Mouse (Mus musculus) heart, embryonic 14.5 days (tissue): ENCODE results near the gene Tex46. TPM values are rescaled to one million over a fixed set of nuclear protein-coding genes. Genes with fewer than 3 reads are reported as not detected.

ENCODE experiments used
- ATAC-seq: fragments of 200-750 bp; cut with Nextera tagmentation; 2 replicates; pipeline ENCODE4 v1.8.0; 2017; ENCODE audit warnings: low read depth, moderate TSS enrichment; ENCODE audit not compliant: insufficient number of reproducible peaks, insufficient read depth, low FRiP score
- H3K27ac ChIP-seq, 2 experiments: fragments of 200-500 bp in 1 of 2; fragments of 300-500 bp in 1 of 2; sonication (generic) in 1 of 2; replicated peaks in 1 of 2; 2 replicates each; pipeline ENCODE4 v1.5.1; 2012 to 2014; ENCODE audit warnings: low read depth in 2 of 2, low read length in 2 of 2, control low read depth in 1 of 2, mild to moderate bottlenecking in 1 of 2, mixed read lengths in 1 of 2; ENCODE audit not compliant: control insufficient read depth in 1 of 2, insufficient read depth in 1 of 2
- H3K27me3 ChIP-seq: fragments of 300-500 bp; sonication (generic); 2 replicates; pipeline ENCODE4 v1.6.1; 2014; ENCODE audit warnings: mild to moderate bottlenecking, low read length, control low read depth; ENCODE audit not compliant: control insufficient read depth, insufficient read depth
- H3K36me3 ChIP-seq: fragments of 300-500 bp; sonication (generic); 2 replicates; pipeline ENCODE4 v1.6.1; 2014; ENCODE audit warnings: mild to moderate bottlenecking, control low read depth, low read length, mixed read lengths; ENCODE audit not compliant: control insufficient read depth, insufficient read depth
- H3K4me1 ChIP-seq, 2 experiments: fragments of 200-500 bp in 1 of 2; fragments of 300-500 bp in 1 of 2; sonication (generic) in 1 of 2; 2 replicates each; pipeline ENCODE4 v1.6.1; 2012 to 2014; ENCODE audit warnings: low read length in 2 of 2, control low read depth in 1 of 2, mixed read lengths in 1 of 2; ENCODE audit not compliant: control insufficient read depth in 2 of 2, insufficient read depth in 2 of 2
- H3K4me2 ChIP-seq: fragments of 300-500 bp; sonication (generic); 2 replicates; pipeline ENCODE4 v1.6.1; 2014; ENCODE audit warnings: mild to moderate bottlenecking, low read length
- H3K4me3 ChIP-seq, 2 experiments: fragments of 200-500 bp in 1 of 2; fragments of 300-500 bp in 1 of 2; sonication (generic) in 1 of 2; 2 replicates each; pipeline ENCODE4 v1.5.1; 2012 to 2014; ENCODE audit warnings: low read length in 2 of 2, mild to moderate bottlenecking in 2 of 2, control low read depth in 1 of 2, low read depth in 1 of 2, moderate library complexity in 1 of 2; ENCODE audit not compliant: control insufficient read depth in 1 of 2, insufficient read depth in 1 of 2
- H3K9ac ChIP-seq: fragments of 300-500 bp; sonication (generic); 2 replicates; pipeline ENCODE4 v1.6.1; 2014; ENCODE audit warnings: mild to moderate bottlenecking, low read length
- H3K9me3 ChIP-seq: fragments of 300-500 bp; sonication (generic); 2 replicates; pipeline ENCODE4 v1.6.1; 2016; ENCODE audit warnings: low read length, control low read depth; ENCODE audit not compliant: control insufficient read depth
- WGBS: fragments of 180-500 bp; shearing (Covaris S2); extraction: QIAGEN DNeasy Blood & Tissue Kit; methylation state at CpG from one replicate; pipeline ENCODE4 v1.1.7; 2014; 5-methylcytosine and 5-hydroxymethylcytosine counted together
- polyA plus RNA-seq: library from polyadenylated mRNA; unstranded; fragments of >200 nt; fragmentation: Nextera tagmentation; extraction: Ambion mirVana; gene quantifications from 2 replicates; pipeline ENCODE4 v1.2.1, GENCODE M21; 2014

Tex46 gene
- not detected in 2 replicates for polyA plus RNA-seq

GRCm38 (mm10) chr4:136610387-136610856, at the start of gene Tex46:
Tex46 (plus strand) TSS chr4:136610437.
- Histone ChIP-seq H3K4me3 (no peak within 1 kb of the TSS), H3K27me3 (no peaks in the 10 kb centered on the region), H3K9ac (no peak within 1 kb of the TSS), H3K36me3 (no peaks in the 10 kb centered on the region), H3K4me2 (no peak within 1 kb of the TSS), H3K4me1 (no peaks in the 10 kb centered on the region), H3K9me3 (no peaks in the 10 kb centered on the region), H3K27ac (no peak within 1 kb of the TSS)
- ATAC-seq, result no peak
- 53% methylated on average over 4 of the region's 4 CpGs for WGBS

GRCm38 (mm10) chr4:136562755-136563154, 47.5 kb upstream of the Tex46 start:
- H3K27ac ChIP-seq, result no peak overlapping the region
- H3K9ac ChIP-seq, result no peak overlapping the region
- H3K4me2 ChIP-seq, result no peak overlapping the region
- H3K36me3 ChIP-seq, result peaks cover 87% of the 10 kb centered on the region
- no peaks in the 10 kb centered on the region for H3K9me3 ChIP-seq
- no peak for ATAC-seq
- H3K27me3 ChIP-seq, result no peaks in the 10 kb centered on the region
- no peak overlapping the region for H3K4me3 ChIP-seq
- 84% methylated on average over 6 of the region's 6 CpGs for WGBS
- H3K4me1 ChIP-seq, result no peaks in the 10 kb centered on the region

- Histone ChIP-seq H3K36me3 (peaks cover 85% of the 10 kb centered on the region), H3K27me3 (no peaks in the 10 kb centered on the region), H3K4me2 (no peak overlapping the region), H3K9ac (no peak overlapping the region), H3K4me1 (no peaks in the 10 kb centered on the region; a peak in 1 of 4 replicates), H3K27ac (no peak overlapping the region), H3K4me3 (no peak overlapping the region), H3K9me3 (no peaks in the 10 kb centered on the region)
- no peak for ATAC-seq
- WGBS, result 70% methylated on average over 3 of the region's 3 CpGs
These were observed 41.6 kb upstream of the Tex46 start for GRCm38 (mm10) chr4:136568629-136569028.

GRCm38 (mm10) chr4:136569998-136570397, 40.2 kb upstream of the Tex46 start:
- H3K4me2 ChIP-seq, result no peak overlapping the region
- H3K27me3 ChIP-seq, result no peaks in the 10 kb centered on the region
- no peak overlapping the region for H3K9ac ChIP-seq
- ATAC-seq, result no peak
- H3K4me3 ChIP-seq, result no peak overlapping the region
- no peaks in the 10 kb centered on the region for H3K9me3 ChIP-seq
- peaks cover 0 to 2% of the 10 kb centered on the region in 2 experiments; a peak in 2 of 4 replicates for H3K4me1 ChIP-seq
- no peak overlapping the region for H3K27ac ChIP-seq
- peaks cover 80% of the 10 kb centered on the region for H3K36me3 ChIP-seq

GRCm38 (mm10) chr4:136581885-136582284, 28.4 kb upstream of the Tex46 start:
- peaks cover 0 to 20% of the 10 kb centered on the region in 2 experiments; a peak in 3 of 4 replicates for H3K4me1 ChIP-seq
- H3K4me2 ChIP-seq, result no peak overlapping the region
- no peak for ATAC-seq
- no peaks in the 10 kb centered on the region for H3K9me3 ChIP-seq
- H3K27ac ChIP-seq, result no peak overlapping the region
- H3K36me3 ChIP-seq, result peaks cover 2% of the 10 kb centered on the region; the same call in 1 of the 2 replicates
- 93% methylated on average over 3 of the region's 3 CpGs for WGBS
- H3K9ac ChIP-seq, result no peak overlapping the region
- no peak overlapping the region for H3K4me3 ChIP-seq
- H3K27me3 ChIP-seq, result no peaks in the 10 kb centered on the region

- H3K4me1 ChIP-seq, result peaks cover 0 to 10% of the 10 kb centered on the region in 2 experiments; a peak in 2 of 4 replicates
- H3K9ac ChIP-seq, result no peak overlapping the region
- no peak overlapping the region for H3K4me3 ChIP-seq
- H3K9me3 ChIP-seq, result no peaks in the 10 kb centered on the region
- no peak overlapping the region for H3K4me2 ChIP-seq
- ATAC-seq, result no peak
- H3K27ac ChIP-seq, result no peak overlapping the region
- H3K36me3 ChIP-seq, result peaks cover 25% of the 10 kb centered on the region
- WGBS, result 80% methylated on average over 4 of the region's 4 CpGs
- no peaks in the 10 kb centered on the region for H3K27me3 ChIP-seq
These were observed 22.9 kb upstream of the Tex46 start for GRCm38 (mm10) chr4:136587221-136587827.

- no peak overlapping the region for H3K4me2 ChIP-seq
- peaks cover 29% of the 10 kb centered on the region for H3K36me3 ChIP-seq
- H3K4me3 ChIP-seq, result no peak overlapping the region
- no peaks in the 10 kb centered on the region for H3K27me3 ChIP-seq
- no peaks in the 10 kb centered on the region for H3K9me3 ChIP-seq
- no peak overlapping the region for H3K9ac ChIP-seq
- no peak overlapping the region for H3K27ac ChIP-seq
- WGBS, result 47% methylated on average over 4 of the region's 4 CpGs
- peaks cover 0 to 9% of the 10 kb centered on the region in 2 experiments; a peak in 2 of 4 replicates for H3K4me1 ChIP-seq
- ATAC-seq, result no peak
These were observed 22.2 kb upstream of the Tex46 start for GRCm38 (mm10) chr4:136588003-136588402.

GRCm38 (mm10) chr4:136592111-136592510, 18.1 kb upstream of the Tex46 start:
- Histone ChIP-seq H3K4me2 (no peak overlapping the region), H3K4me1 (peaks cover 0 to 11% of the 10 kb centered on the region in 2 experiments; a peak in 3 of 4 replicates), H3K9ac (no peak overlapping the region), H3K27me3 (no peaks in the 10 kb centered on the region), H3K9me3 (no peaks in the 10 kb centered on the region), H3K36me3 (peaks cover 33% of the 10 kb centered on the region), H3K27ac (no peak overlapping the region), H3K4me3 (no peak overlapping the region)
- 59% methylated on average over 4 of the region's 4 CpGs for WGBS
- ATAC-seq, result no peak
